Mouse (Mus musculus) adrenal gland, adult 18-20 months (tissue): ENCODE data around the gene Ubap1l. TPM values are rescaled to one million over a fixed set of nuclear protein-coding genes. Genes with fewer than 3 reads are reported as not detected.
"Not testable (repeated sequence)": the region's sequence is repeated elsewhere in the genome, so short reads cannot be mapped to it uniquely, and the experiment has no call there.

Experiments used
- DNase-seq, 2 experiments: peaks; one replicate each; pipeline ENCODE4 v3.0.0; 2021 to 2022; ENCODE audit warnings: low spot score in 2 of 2
- long read RNA-seq, 2 experiments: library from polyadenylated mRNA; stranded (forward); transcript quantifications; one replicate each; pipeline ENCODE4 v2.0.0; 2021
- total RNA-seq, 2 experiments: library from RNA; stranded (reverse); gene quantifications; 1 replicate in 1 of 2; 2 replicates in 1 of 2; pipeline ENCODE4 v1.2.3; 2021

Ubap1l gene
- under 1 TPM; 0.45 to 0.86 TPM for total RNA-seq
- long read RNA-seq, experiment 1 = 0 reads
- long read RNA-seq, experiment 2 = 0 reads

- no peak for DNase-seq
These were observed at the start of gene Ubap1l for GRCm38 (mm10) chr9:65360641-65361448. TSS of gene Ubap1l (plus strand) at chr9:65361041.

DNA sequence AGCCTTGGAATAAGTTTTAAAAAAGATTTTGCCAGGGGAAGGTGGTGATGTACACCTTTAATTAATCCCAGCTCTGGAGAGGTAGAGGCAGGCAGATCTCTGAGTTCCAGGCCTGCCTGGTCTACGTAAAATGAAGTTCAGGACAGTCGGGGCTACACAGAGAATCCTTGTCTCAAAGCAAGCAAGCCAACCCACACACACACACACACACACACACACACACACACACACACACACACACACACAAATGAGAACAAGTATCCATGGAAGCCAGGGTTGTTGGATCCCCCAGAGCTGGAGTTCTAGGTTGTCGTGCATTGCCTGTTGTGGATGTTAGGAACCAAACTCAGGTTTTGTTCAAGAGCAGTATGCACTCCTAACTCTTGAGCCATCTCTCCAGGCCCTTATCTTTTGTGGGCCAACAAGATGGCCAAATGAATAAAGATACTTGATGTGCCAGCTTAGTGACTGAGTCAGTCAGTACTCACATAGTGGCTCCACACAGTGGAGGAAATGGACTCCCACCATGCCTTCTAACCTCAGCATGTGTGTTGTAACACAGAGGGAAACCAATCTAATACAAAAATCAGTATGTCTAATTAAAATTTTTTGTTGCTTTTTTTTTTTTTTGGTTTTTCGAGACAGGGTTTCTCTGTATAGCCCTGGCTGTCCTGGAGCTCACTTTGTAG is 48.0 kb upstream of the Ubap1l start:
- DNase-seq = no peak

DNA sequence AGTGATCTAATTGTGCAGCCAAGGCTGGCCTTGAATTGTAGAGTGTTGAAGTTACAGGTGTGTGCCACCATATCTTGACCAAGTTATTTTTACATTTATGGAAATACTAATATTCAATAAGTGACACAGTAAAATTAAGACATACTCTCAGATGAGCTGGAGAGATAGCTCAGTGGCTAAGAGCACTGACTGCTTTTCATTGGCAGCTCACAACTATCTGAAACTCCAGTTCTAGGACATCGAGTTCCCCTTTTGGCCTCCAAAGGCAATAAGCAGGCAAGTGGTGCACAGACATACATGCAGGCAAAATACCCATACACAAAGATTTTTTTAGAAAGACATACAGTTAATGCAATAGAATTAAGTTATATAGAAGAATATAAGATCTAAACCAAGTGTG is 47.0 kb upstream of the Ubap1l start:
- DNase-seq = no peak

DNA sequence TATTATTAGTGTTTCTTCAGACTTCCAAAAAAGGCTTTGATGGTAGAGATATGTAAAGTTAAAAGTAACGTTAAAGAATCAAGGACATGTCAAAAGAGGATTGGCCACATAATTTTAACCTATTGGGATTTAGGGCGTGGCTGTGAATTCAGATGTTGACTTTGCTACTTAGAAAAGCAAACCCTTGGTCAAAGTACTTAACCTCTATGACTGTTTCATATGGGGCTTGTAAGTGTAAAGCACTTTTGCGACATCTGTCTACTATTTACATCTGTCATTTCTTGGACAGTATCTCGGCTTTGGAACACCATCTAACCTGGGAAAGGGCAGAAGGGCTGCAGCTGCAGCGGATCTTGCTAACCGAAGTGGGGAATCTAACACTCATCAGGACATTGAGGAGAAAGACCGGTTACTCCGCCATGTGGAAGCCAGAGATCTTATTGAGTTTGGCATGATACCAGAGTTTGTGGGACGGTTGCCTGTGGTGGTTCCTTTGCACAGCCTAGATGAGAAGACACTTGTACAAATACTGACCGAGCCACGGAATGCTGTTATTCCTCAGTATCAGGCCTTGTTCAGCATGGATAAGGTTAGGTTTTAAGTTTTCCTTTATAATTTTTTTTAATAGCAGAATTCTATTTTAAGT is 38.5 kb upstream of the Ubap1l start:
- DNase-seq = no peak

DNA sequence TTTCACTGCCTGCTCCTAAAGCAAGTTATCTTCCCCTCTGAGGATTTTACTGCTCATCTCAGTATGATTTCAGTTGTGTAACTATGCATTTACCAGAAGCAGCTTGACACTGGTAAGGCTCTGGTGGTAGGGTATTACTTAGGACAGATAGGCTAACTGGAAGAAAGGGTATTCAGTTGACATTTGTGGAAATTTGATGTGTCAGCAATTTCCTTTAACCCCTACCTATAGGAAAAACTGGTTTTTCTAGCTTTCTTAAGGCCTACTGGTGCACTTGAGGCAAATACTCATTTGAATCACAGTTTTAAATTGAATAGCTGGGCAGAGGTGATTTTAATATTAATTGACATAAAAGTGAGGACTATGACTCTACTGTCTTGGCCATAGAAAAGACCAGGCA is 34.9 kb upstream of the Ubap1l start:
- no peak for DNase-seq

DNA sequence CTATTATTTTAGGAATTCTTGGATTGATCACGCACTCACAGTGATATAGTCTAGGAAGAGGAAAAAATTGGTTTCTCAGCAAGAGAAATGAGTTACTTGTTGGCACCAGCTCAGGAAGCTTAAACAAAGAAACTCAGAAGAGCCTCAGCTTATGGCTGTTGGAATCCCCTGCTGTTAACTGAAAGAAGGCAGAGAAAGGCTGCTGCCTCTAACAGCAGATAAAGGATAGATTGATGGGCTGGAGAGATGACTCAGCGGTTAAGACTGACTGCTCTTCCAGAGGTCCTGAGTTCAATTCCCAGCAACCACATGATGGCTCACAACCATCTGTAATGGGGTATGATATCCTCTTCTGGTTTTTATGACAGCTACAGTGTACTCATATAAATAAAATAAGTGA is 33.5 kb upstream of the Ubap1l start:
- DNase-seq = no peak

DNA sequence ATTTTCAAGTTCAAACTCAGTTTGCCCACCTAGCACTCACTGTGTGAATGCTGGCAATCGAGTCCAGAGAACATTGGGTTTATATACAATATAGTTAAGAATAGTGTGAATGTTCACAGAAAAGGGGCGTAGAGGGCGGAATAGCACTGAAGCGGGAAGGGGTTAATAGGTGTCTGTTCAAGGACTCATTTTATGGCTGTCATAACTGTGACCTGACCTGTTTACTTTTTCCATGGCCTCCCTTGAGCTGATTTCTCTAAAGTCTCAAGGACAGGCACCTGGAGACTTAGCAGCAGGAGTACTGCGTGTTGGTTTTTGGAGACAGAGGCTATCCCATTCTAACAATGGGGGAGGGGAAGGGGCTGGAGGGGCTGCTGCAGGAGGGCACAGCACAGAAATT is 26.9 kb upstream of the Ubap1l start:
- no peak for DNase-seq

- no peak for DNase-seq
These were observed 21.7 kb upstream of the Ubap1l start for GRCm38 (mm10) chr9:65339146-65339545.

GRCm38 (mm10) chr9:65340414-65340813 is 20.4 kb upstream of the Ubap1l start:
- DNase-seq = no peak

- DNase-seq = not testable (repeated sequence)
These were observed 15.4 kb upstream of the Ubap1l start for GRCm38 (mm10) chr9:65345439-65345838.

GRCm38 (mm10) chr9:65345854-65346475 is 14.9 kb upstream of the Ubap1l start, which contains the start of gene Pdcd7:
TSS of gene Pdcd7 (plus strand) at chr9:65346104.
- peak; percentile 92 to 93 for DNase-seq

DNA sequence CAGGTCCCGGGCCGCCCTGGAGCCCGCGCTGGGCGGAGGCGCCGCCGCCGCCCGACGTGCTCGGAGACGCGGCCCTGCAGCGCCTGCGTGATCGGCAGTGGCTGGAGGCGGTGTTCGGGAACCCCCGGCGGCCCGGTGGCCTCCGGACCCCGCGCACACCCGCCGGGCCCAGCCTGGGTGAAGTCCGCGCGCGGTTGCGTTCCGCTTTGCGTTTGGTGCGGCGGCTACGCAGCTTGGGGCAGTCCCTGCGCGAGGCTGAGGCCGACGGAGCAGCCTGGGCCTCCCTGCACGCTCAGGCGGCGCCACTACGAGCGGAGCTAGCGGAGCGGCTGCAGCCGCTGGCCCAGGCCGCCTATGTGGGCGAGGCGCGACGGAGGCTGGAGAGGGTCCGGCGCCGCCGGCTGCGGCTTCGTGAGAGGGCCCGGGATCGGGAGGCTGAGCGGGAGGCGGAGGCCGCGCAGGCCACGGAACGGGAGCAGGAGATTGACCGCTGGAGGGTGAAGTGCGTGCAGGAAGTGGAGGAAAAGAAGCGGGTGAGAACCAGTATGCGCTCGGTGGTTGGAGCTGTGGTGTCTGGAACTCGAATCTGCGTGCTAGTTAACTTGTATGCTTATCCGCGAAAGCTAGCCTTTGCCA is 14.2 kb upstream of the Ubap1l start:
- DNase-seq = peak; percentile 49 to 50

DNA sequence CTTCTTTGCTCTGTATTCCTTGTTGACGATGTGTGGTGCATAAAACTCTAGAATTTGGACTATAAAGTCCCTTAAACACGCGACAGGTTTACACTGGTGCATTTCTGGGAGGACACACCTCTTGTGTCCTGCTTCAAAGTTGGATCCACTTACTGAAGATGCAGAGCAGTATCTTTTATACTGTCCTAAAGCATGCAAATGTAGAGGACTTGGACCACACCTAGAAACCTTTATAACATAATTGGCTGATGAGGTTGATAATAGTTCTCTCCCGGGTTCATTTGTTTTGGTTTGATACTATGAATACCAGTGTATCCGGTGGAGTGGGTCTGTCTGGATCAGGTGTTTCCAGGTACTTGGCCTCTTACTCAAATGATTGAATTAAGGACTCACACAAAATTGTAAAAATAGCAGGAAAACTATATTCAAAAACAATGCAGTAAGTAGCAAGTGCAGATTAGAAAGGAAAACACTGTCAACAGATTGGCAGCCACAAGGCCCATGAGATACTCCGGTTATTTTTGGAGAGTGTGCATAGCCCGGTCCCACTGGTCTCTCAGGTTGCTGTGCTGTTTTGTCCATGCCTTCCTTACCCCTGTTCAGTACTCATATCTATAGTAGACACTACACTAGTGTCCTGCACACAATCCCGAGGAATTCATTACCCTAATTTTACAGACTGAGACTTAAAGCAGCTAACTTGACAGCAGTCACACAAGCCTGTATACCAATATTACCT is 13.6 kb upstream of the Ubap1l start:
- DNase-seq = no peak

DNA sequence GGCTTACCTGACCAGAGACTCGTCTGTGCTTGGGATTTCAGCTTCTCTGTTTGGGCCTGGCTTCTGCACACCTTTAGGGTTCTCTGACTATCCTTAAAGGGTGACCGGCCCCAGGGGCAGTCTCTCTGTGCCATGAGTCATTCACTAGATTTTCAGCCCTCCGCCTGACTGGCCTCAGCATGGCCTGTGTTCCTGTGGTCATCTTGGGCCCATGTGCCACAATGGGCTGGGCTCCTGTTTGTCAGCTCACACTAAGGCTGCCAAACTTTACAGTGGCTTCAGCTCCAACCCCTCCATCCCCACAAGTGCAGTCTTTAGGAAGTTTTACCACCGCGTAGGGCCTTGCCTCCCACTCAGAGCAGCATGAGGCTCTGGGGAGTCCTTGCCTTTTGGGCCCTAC is 7.6 kb upstream of the Ubap1l start:
- DNase-seq = no peak

- DNase-seq = no peak
These were observed 4.3 kb upstream of the Ubap1l start for GRCm38 (mm10) chr9:65356561-65356960.

- peak in 1 of 2 experiments; percentile 27 for DNase-seq
These were observed 3.9 kb upstream of the Ubap1l start for GRCm38 (mm10) chr9:65356971-65357370.

- DNase-seq = no peak
These were observed 1.8 kb upstream of the Ubap1l start for GRCm38 (mm10) chr9:65358956-65359480.

DNA sequence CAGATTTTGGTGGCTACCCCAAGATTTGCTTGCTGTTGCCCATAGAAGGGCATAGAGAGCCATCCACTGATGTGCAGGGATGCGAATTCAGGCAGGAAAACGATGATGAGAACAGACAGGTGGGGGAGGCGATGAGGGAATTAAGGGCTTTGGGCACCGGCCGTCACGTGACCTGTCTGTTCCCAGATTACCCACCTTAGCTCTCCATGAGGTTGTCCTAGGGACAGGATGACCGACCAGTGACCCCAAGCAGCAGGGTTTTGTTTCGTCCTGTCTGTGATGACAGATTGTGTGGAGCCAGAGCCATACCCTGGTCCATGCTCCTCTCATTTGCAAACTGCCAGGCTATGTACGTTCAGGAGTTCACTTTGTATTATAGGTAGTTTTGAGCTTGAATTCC is 2.8 kb downstream of the Ubap1l start:
- DNase-seq = no peak

DNA sequence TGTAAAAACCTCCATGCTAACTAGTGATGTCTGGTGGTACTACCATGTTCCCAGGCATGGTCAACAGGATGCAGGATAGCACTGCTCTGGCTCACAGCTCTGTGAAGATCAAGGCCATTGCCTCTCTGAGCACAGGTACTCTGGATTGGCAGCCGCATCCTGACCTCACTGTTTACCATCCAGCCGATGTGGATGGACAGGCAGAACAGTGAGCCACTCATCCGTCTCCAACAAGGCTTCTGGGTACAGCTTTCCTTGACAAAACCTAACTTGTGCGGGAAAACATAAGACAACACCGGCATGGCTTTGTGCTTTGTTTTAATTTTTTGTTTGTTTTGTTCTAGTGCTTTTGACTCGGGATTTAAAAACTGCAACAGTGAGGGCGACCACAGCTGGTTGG is 4.9 kb downstream of the Ubap1l start:
- no peak for DNase-seq

DNA sequence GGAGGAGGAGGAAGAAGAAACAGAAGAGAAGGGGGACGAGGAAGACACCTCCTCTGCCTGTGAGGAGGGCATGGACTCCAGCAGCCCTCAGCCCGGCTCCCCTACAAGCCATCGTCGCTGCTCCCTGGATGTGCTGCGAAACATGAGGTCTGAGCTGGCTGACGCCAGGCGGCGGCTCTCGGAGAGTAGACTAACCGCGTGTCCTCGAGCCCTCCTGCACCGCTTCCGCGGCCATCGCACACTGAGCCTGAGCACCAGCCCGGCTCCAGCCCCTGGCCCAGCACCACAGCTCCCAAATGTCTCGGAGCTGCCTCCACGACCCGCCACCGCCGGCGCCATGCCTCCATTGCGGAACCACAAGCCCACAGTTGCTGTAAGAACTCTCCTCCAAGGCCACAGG is 10.9 kb downstream of the Ubap1l start:
- DNase-seq = no peak
